Mouse (Mus musculus) hindbrain, postnatal 0 days (tissue): ENCODE results near the gene Usp25. TPM values are rescaled to one million over a fixed set of nuclear protein-coding genes. Genes with fewer than 3 reads are reported as not detected.

ENCODE experiments used
- ATAC-seq: fragments of 200-750 bp; cut with Nextera tagmentation; 2 replicates; pipeline ENCODE4 v1.8.0; 2017; ENCODE audit warnings: mild to moderate bottlenecking, moderate TSS enrichment, moderate library complexity
- DNase-seq: peaks from one replicate; pipeline ENCODE4 v3.0.0-alpha.2; 2015; ENCODE audit warnings: low spot score
- H3K27ac ChIP-seq: fragments of 300-500 bp; sonication (generic); 2 replicates; pipeline ENCODE4 v1.5.1; 2014; ENCODE audit warnings: mild to moderate bottlenecking
- H3K27me3 ChIP-seq: fragments of 300-500 bp; sonication (generic); 2 replicates; pipeline ENCODE4 v1.6.1; 2014; ENCODE audit warnings: low read length, mixed read lengths; ENCODE audit not compliant: insufficient read depth
- H3K36me3 ChIP-seq: fragments of 300-500 bp; sonication (generic); 2 replicates; pipeline ENCODE4 v1.6.1; 2014; ENCODE audit warnings: low read length, mixed read lengths; ENCODE audit not compliant: insufficient read depth
- H3K4me1 ChIP-seq: fragments of 300-500 bp; sonication (generic); 2 replicates; pipeline ENCODE4 v1.6.1; 2014; ENCODE audit warnings: antibody characterized with exemption, low read length, mixed read lengths; ENCODE audit not compliant: insufficient read depth
- H3K4me2 ChIP-seq: fragments of 300-500 bp; sonication (generic); 2 replicates; pipeline ENCODE4 v1.6.1; 2014; ENCODE audit warnings: low read depth, mild to moderate bottlenecking, low read length, moderate library complexity, mixed read lengths
- H3K4me3 ChIP-seq: fragments of 300-500 bp; sonication (generic); 2 replicates; pipeline ENCODE4 v1.5.1; 2014; ENCODE audit warnings: low read length
- H3K9ac ChIP-seq: fragments of 300-500 bp; sonication (generic); replicated peaks from 2 replicates; pipeline ENCODE4 v1.6.1; 2014; ENCODE audit warnings: mild to moderate bottlenecking, low read length, moderate library complexity, mixed read lengths
- H3K9me3 ChIP-seq: fragments of 300-500 bp; sonication (generic); 2 replicates; pipeline ENCODE4 v1.6.1; 2016; ENCODE audit warnings: low read length, mixed read lengths
- CTCF ChIP-seq: IDR thresholded peaks from 2 replicates; pipeline ENCODE4 v1.5.1; 2016; ENCODE audit warnings: antibody characterized with exemption, control low read depth, low read depth
- WGBS: fragments of 180-500 bp; shearing (Covaris S2); extraction: QIAGEN DNeasy Blood & Tissue Kit; methylation state at CpG from one replicate; pipeline ENCODE4 v1.1.7; 2014; 5-methylcytosine and 5-hydroxymethylcytosine counted together
- polyA plus RNA-seq: library from polyadenylated mRNA; unstranded; fragments of >200 nt; fragmentation: Nextera tagmentation; extraction: Ambion mirVana; gene quantifications from 2 replicates; pipeline ENCODE4 v1.2.1, GENCODE M21; 2015
- total RNA-seq: library from RNA; depleted of rRNA; stranded (reverse); fragments of >200 nt; gene quantifications from 2 replicates; pipeline ENCODE4 v1.2.3, GENCODE M21; 2014

Usp25 gene
- total and polyA plus RNA-seq, 2 experiments from 2014 or later = 10.5 to 29.0 TPM

- no peak for TF ChIP-seq CTCF
- no peaks in the 10 kb centered on the region for H3K27me3 ChIP-seq
- no peaks in the 10 kb centered on the region for H3K4me1 ChIP-seq
- H3K4me3 ChIP-seq = no peak overlapping the region
- 53% methylated on average over 6 of the region's 6 CpGs for WGBS
- H3K27ac ChIP-seq = no peak overlapping the region
- no peak overlapping the region for H3K4me2 ChIP-seq
- no peaks in the 10 kb centered on the region for H3K9me3 ChIP-seq
- 0 out of 2 replicates have a peak, but pooled peaks cover under 1% of the 10 kb centered on the region for H3K36me3 ChIP-seq
- no peak overlapping the region for H3K9ac ChIP-seq
- ATAC-seq (peak; percentile 75), DNase-seq (peak; percentile 37)
Measured at GRCm38 (mm10) chr16:77058567-77058966, 45.1 kb downstream of the Usp25 start.

GRCm38 (mm10) chr16:77060166-77060565 is 46.7 kb downstream of the Usp25 start:
- Histone ChIP-seq H3K9me3 (no peaks in the 10 kb centered on the region), H3K4me2 (no peak overlapping the region), H3K9ac (no peak overlapping the region), H3K36me3 (peaks cover 8% of the 10 kb centered on the region; the same call in 1 of the 2 replicates), H3K27me3 (no peaks in the 10 kb centered on the region), H3K27ac (no peak overlapping the region), H3K4me1 (no peaks in the 10 kb centered on the region), H3K4me3 (no peak overlapping the region)
- 90% methylated on average over 8 of the region's 8 CpGs for WGBS
- TF ChIP-seq CTCF = no peak
- no peak for ATAC-seq
- DNase-seq = no peak

- Histone ChIP-seq H3K9ac (no peak overlapping the region), H3K9me3 (no peaks in the 10 kb centered on the region), H3K4me3 (no peak overlapping the region), H3K4me2 (no peak overlapping the region), H3K4me1 (no peaks in the 10 kb centered on the region), H3K36me3 (peaks cover 10% of the 10 kb centered on the region), H3K27me3 (no peaks in the 10 kb centered on the region), H3K27ac (no peak overlapping the region)
- no peak for TF ChIP-seq CTCF
- no peak for DNase-seq
- WGBS = 84% methylated on average over 1 of the region's 1 CpGs
- no peak for ATAC-seq
Measured at GRCm38 (mm10) chr16:77063916-77064315, 50.4 kb downstream of the Usp25 start.

- Histone ChIP-seq H3K4me1 (no peaks in the 10 kb centered on the region), H3K9me3 (no peaks in the 10 kb centered on the region), H3K4me2 (no peak overlapping the region), H3K27me3 (no peaks in the 10 kb centered on the region), H3K27ac (no peak overlapping the region), H3K9ac (no peak overlapping the region), H3K36me3 (peaks cover 6% of the 10 kb centered on the region), H3K4me3 (no peak overlapping the region)
- ATAC-seq (peak; percentile 35; the same call in 1 of the 2 replicates), DNase-seq (peak; percentile 19)
- no peak for TF ChIP-seq CTCF
- WGBS = 49% methylated on average over 15 of the region's 15 CpGs
Measured at GRCm38 (mm10) chr16:77076954-77077735, 63.6 kb downstream of the Usp25 start.

GRCm38 (mm10) chr16:77077736-77078005 is 64.2 kb downstream of the Usp25 start:
- Histone ChIP-seq H3K9me3 (no peaks in the 10 kb centered on the region), H3K27ac (no peak overlapping the region), H3K4me3 (no peak overlapping the region), H3K36me3 (peaks cover 7% of the 10 kb centered on the region), H3K4me1 (no peaks in the 10 kb centered on the region), H3K9ac (no peak overlapping the region), H3K27me3 (no peaks in the 10 kb centered on the region), H3K4me2 (no peak overlapping the region)
- no peak for TF ChIP-seq CTCF
- 92% methylated on average over 2 of the region's 2 CpGs for WGBS
- DNase-seq (no peak), ATAC-seq (no peak)

GRCm38 (mm10) chr16:77084071-77084470 is 70.6 kb downstream of the Usp25 start:
- Histone ChIP-seq H3K9ac (no peak overlapping the region), H3K4me1 (no peaks in the 10 kb centered on the region), H3K9me3 (no peaks in the 10 kb centered on the region), H3K27ac (no peak overlapping the region), H3K27me3 (no peaks in the 10 kb centered on the region), H3K36me3 (peaks cover 22% of the 10 kb centered on the region), H3K4me2 (no peak overlapping the region), H3K4me3 (no peak overlapping the region)
- ATAC-seq (no peak), DNase-seq (no peak)
- 79% methylated on average over 2 of the region's 2 CpGs for WGBS
- TF ChIP-seq CTCF = no peak

GRCm38 (mm10) chr16:77089806-77090205 is 76.3 kb downstream of the Usp25 start:
- ATAC-seq = no peak
- no peaks in the 10 kb centered on the region for H3K4me1 ChIP-seq
- 85% methylated on average over 3 of the region's 3 CpGs for WGBS

More at GRCm38 (mm10) chr16:77089806-77090205, 76.3 kb downstream of the Usp25 start:
- no peak for TF ChIP-seq CTCF
- no peak overlapping the region for H3K4me2 ChIP-seq
- no peaks in the 10 kb centered on the region for H3K27me3 ChIP-seq
- no peak for DNase-seq
- H3K4me3 ChIP-seq = no peak overlapping the region
- no peak overlapping the region for H3K9ac ChIP-seq
- no peaks in the 10 kb centered on the region for H3K9me3 ChIP-seq
- no peak overlapping the region for H3K27ac ChIP-seq
- peaks cover 7% of the 10 kb centered on the region; the same call in 1 of the 2 replicates for H3K36me3 ChIP-seq
